Mouse (Mus musculus): ENCODE data around the gene Dynlt1c.
"Not testable (repeated sequence)": the region's sequence is repeated elsewhere in the genome, so short reads cannot be mapped to it uniquely, and the experiment has no call there.

Gene Dynlt1c

GRCm38 (mm10) chr17:6601204-6601911 lies at the start of gene Dynlt1c:
Dynlt1c (plus strand) TSS chr17:6601671.
- in situ Hi-C loops (cut with MboI; ENCODE audit: unreplicated experiment in 2 of 2): not testable (repeated sequence)

GRCm38 (mm10) chr17:6553798-6554197 lies 47.7 kb upstream of the Dynlt1c start:
- in situ Hi-C loops (cut with MboI; ENCODE audit: unreplicated experiment in 2 of 2): not testable (repeated sequence)

- in situ Hi-C loops (cut with MboI; ENCODE audit: unreplicated experiment in 2 of 2): not testable (repeated sequence)
These were observed 47.2 kb upstream of the Dynlt1c start for GRCm38 (mm10) chr17:6554243-6554642.

- in situ Hi-C loops (cut with MboI; ENCODE audit: unreplicated experiment in 2 of 2): not testable (repeated sequence)
These were observed 41.9 kb upstream of the Dynlt1c start for GRCm38 (mm10) chr17:6559447-6560133.

- in situ Hi-C loops (cut with MboI; ENCODE audit: unreplicated experiment in 2 of 2): not testable (repeated sequence)
These were observed 36.6 kb upstream of the Dynlt1c start for GRCm38 (mm10) chr17:6564866-6565265.

- in situ Hi-C loops (cut with MboI; ENCODE audit: unreplicated experiment in 2 of 2): not testable (repeated sequence)
These were observed 33.6 kb upstream of the Dynlt1c start for GRCm38 (mm10) chr17:6567908-6568307.

GRCm38 (mm10) chr17:6571296-6571695 lies 30.2 kb upstream of the Dynlt1c start:
- in situ Hi-C loops (cut with MboI; ENCODE audit: unreplicated experiment in 2 of 2): not testable (repeated sequence)

- in situ Hi-C loops (cut with MboI; ENCODE audit: unreplicated experiment in 2 of 2): not testable (repeated sequence)
These were observed 29.3 kb upstream of the Dynlt1c start for GRCm38 (mm10) chr17:6572202-6572601.

- in situ Hi-C loops (cut with MboI; ENCODE audit: unreplicated experiment in 2 of 2): not testable (repeated sequence)
These were observed 26.1 kb upstream of the Dynlt1c start for GRCm38 (mm10) chr17:6575376-6575775.

GRCm38 (mm10) chr17:6588672-6589071 lies 12.8 kb upstream of the Dynlt1c start:
- in situ Hi-C loops (cut with MboI; ENCODE audit: unreplicated experiment in 2 of 2): not testable (repeated sequence)

GRCm38 (mm10) chr17:6592109-6592508 lies 9.4 kb upstream of the Dynlt1c start:
- in situ Hi-C loops (cut with MboI; ENCODE audit: unreplicated experiment in 2 of 2): not testable (repeated sequence)

GRCm38 (mm10) chr17:6593896-6594295 lies 7.6 kb upstream of the Dynlt1c start:
- in situ Hi-C loops (cut with MboI; ENCODE audit: unreplicated experiment in 2 of 2): not testable (repeated sequence)

- in situ Hi-C loops (cut with MboI; ENCODE audit: unreplicated experiment in 2 of 2): not testable (repeated sequence)
These were observed 5.5 kb upstream of the Dynlt1c start for GRCm38 (mm10) chr17:6595776-6596497.

- in situ Hi-C loops (cut with MboI; ENCODE audit: unreplicated experiment in 2 of 2): not testable (repeated sequence)
These were observed 3.1 kb upstream of the Dynlt1c start for GRCm38 (mm10) chr17:6598356-6598755.

- in situ Hi-C loops (cut with MboI; ENCODE audit: unreplicated experiment in 2 of 2): not testable (repeated sequence)
These were observed 1.1 kb upstream of the Dynlt1c start for GRCm38 (mm10) chr17:6600216-6600911.

- in situ Hi-C loops (cut with MboI; ENCODE audit: unreplicated experiment in 2 of 2): not testable (repeated sequence)
These were observed 734 bp downstream of the Dynlt1c start for GRCm38 (mm10) chr17:6602205-6602604.

- in situ Hi-C loops (cut with MboI; ENCODE audit: unreplicated experiment in 2 of 2): not testable (repeated sequence)
These were observed 3.9 kb downstream of the Dynlt1c start for GRCm38 (mm10) chr17:6605347-6605746.

GRCm38 (mm10) chr17:6613524-6613923 lies 12.1 kb downstream of the Dynlt1c start:
- in situ Hi-C loops (cut with MboI; ENCODE audit: unreplicated experiment in 2 of 2): not testable (repeated sequence)

- in situ Hi-C loops (cut with MboI; ENCODE audit: unreplicated experiment in 2 of 2): not testable (repeated sequence)
These were observed 12.8 kb downstream of the Dynlt1c start for GRCm38 (mm10) chr17:6614316-6614715.

GRCm38 (mm10) chr17:6616731-6617130 lies 15.3 kb downstream of the Dynlt1c start:
- in situ Hi-C loops (cut with MboI; ENCODE audit: unreplicated experiment in 2 of 2): not testable (repeated sequence)
